Mouse (Mus musculus) adrenal gland, postnatal 36 days (tissue): ENCODE measurements at regions not wholly inside any gene's neighbourhood (a gene's known extent, or its start where the extent isn't known, plus 50 kb on each side); places are given as distances from the start of the nearest gene placed in this dataset.

Source experiments
- DNase-seq, 2 experiments: peaks; one replicate each; pipeline ENCODE4 v3.0.0; 2021; ENCODE audit warnings: mixed read lengths in 1 of 2

DNA sequence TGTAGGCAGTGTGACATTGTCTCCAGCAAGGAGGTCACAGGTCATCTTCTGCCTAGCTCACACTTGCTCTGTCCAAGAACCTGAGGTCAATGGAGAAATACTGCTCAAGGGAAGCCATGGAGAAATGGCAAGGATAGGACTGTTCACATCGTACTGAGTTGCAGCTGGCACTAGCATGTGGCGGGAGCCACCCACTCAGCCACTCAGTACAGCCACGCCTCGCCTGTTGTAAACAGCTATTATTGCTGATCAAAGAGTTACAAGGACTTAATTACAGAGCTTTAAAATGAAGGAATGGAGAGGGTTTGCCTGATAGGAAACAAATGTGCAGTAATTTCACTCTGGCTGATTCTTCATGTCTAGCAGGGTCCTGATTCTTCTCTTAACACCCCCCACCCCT, 64.8 kb downstream of the Dll1 start:
- DNase-seq = no peak

DNA sequence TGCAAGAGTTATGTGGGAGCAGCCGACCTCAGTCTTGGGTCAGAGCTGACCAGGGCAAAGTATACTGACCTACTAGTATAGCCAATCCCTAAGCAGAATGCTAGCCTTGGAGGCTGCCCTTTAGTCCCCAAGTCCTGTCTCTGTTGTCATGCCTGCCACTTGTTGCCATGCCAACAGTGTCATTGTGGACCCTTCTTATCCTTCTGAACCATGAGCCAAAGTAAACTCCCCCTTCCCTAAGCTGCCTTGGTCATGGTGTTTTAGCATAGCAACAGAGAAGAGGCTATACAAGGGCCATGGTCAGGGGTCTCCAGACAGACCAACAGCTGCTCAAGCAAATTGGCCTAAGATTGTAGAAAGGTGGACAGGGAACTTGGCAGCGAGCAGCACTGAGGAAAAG, 66.2 kb downstream of the Dll1 start:
- DNase-seq = no peak

DNA sequence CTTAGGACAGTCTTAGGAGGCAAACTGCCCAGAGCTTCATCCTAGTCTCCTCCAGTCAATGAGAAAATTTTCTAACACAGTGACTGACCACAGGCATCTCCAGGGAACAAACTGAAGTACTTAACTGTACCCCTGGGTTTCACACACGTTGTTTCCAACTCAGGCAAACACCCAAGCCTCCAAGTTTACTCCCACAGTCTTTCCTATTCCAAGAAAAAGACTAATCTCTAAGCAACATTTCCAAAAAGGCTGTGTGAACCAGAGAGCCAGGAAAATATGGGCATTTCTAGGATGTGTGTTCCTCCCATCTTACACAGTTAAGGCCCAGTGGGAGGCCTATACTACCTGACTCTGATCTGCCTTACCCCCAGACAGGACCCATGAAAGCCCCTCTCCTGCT, 74.6 kb downstream of the Dll1 start:
- DNase-seq = no peak

DNA sequence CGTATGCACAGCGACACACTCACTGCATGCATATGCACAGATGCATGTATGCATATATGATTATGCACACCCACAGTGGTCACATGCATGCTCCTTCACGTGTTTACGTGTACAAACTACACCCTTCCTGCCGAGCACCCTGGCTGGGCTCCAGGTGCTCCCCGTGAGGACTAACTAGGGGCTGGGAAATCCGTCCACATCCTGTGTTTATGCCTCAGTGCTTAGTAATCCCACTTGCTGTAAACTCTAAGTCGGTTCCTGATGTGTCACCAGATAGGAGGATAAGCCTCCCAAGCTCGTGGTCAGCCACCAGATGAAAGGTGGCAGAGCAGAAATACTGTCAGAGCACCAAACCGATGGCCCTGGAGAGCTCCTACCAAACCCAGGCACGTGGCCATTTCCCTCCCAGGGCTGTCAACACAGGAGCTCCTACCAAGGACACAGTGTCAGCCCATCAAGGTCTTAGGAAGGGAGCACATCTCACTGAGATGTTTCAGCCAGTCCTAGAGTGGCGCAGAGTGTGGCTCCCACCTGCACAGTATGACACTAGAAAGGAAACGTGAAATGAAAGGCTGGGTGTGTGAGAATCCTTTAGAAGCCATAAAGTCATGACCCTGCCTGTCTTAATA, 76.8 kb downstream of the Dll1 start:
- DNase-seq = peak; percentile 61 to 80

- DNase-seq = no peak
These were observed 82.5 kb downstream of the Dll1 start for GRCm38 (mm10) chr17:15294165-15294585.

GRCm38 (mm10) chr17:15292490-15293070, 84.1 kb downstream of the Dll1 start:
- no peak for DNase-seq

DNA sequence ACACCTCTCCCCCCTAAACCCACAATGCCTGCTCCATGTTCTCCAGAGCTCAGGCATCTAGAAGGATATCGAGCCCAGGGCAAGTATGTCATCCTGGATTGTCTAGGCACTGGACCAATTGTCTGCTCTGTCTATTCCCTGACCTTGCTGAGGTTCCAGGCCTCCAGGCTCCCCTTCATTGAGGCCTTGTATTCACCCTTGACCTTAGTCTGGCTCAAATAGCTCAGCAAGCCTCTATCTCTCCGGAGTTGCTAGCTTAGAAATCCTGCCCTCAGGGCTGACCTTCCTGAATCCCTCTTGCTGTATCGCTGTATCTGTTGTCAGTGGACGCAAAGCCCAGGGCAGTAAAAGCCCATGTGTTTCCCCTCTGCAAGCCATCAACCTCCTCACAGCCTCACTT, 85.0 kb downstream of the Dll1 start:
- peak in 1 of 2 experiments; percentile 36 for DNase-seq

- DNase-seq = no peak
These were observed 86.3 kb downstream of the Dll1 start for GRCm38 (mm10) chr17:15290326-15290725.

GRCm38 (mm10) chr17:15289062-15289461, 87.6 kb downstream of the Dll1 start:
- DNase-seq = no peak

- no peak for DNase-seq
These were observed 88.0 kb downstream of the Dll1 start for GRCm38 (mm10) chr17:15288640-15289039.

DNA sequence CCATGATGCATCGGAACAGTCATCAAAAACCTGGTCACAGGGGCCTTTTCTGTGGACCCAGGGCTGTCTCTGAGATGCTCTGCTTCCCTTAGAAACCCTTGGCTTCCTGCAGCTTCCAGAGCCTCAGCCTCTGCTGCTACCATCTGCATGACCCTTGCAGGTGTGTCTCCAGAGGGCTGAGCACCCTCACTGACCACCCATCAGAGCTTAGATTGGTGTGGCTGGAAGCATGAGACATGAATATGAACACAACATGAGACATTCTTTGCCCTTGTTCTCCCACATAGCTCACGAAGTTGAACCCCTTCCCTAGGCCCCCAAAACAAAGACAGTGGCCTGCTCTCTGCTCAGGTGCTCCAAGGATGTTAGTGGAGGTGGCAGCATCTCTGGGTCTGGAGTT, 90.1 kb downstream of the Dll1 start:
- DNase-seq = no peak

GRCm38 (mm10) chr17:15285399-15286043, 91.2 kb downstream of the Dll1 start:
- DNase-seq = peak; percentile 81 to 87

DNA sequence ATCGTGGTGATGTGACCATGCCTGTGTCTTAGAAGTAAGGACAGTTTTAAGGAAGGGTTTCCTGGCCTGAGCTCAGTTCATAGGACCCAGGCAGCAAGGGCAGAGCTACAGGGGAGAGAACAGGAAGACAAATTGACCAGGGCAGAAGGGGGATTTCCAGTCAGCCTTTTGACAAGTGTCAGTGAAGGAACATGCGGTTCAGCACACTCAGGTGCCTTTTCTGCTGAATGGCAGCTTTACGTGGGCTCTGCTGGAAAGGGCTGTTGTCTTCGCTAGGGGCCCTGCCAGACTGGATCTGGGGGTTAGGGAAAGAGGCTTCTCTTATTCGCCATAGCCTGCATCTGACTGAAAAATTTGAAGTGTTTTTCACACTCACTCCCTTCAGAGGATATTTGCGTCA, 106.8 kb downstream of the Dll1 start:
- no peak for DNase-seq

GRCm38 (mm10) chr17:15269056-15269612, 107.5 kb downstream of the Dll1 start:
- DNase-seq = peak in 1 of 2 experiments; percentile 33

GRCm38 (mm10) chr17:15267721-15268120, 109.0 kb downstream of the Dll1 start:
- no peak for DNase-seq

- no peak for DNase-seq
These were observed 117.1 kb downstream of the Dll1 start for GRCm38 (mm10) chr17:15259427-15260101.

GRCm38 (mm10) chr17:15255874-15256273, 120.8 kb downstream of the Dll1 start:
- DNase-seq = no peak

DNA sequence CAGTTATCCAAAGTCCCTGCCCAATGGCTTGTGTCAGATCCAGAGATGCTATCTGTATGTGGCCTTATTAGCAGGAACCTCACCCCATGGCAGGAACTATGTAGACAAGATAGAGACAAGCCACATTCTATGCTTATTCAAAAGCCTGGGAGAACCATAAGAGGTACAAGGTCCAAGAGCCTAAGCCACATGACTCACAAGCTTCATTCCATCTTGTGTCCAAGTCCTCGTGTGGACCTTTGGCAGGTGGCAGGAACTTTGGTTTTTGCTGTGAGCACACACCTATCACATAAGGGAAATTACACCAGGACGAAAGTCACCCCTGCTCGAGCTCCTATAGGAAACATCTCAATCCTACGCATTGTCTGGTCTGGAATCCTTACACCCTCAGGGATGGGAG, 122.9 kb downstream of the Dll1 start:
- DNase-seq = no peak

- no peak for DNase-seq
These were observed 123.4 kb downstream of the Dll1 start for GRCm38 (mm10) chr17:15253271-15253670.

DNA sequence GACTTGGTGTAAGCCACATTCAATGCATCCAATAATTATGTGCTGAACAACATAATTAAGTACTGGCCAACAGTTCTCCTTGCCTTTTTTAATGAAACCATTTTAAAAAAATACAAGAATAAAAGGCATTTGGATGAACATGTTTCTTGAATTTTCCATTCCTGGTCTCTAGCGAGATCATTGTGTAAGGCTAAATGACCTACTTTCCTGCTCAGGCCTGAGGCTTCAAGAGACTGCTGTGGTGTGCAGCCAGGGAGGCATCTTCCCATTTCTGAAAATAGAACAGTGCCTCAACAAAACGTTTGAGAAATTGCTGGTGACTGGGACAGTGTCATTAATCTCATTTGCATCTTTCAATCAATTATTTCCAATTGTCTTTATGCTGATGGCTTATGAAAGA, 124.5 kb downstream of the Dll1 start:
- DNase-seq = no peak

GRCm38 (mm10) chr17:15251641-15252040, 125.0 kb downstream of the Dll1 start:
- no peak for DNase-seq

DNA sequence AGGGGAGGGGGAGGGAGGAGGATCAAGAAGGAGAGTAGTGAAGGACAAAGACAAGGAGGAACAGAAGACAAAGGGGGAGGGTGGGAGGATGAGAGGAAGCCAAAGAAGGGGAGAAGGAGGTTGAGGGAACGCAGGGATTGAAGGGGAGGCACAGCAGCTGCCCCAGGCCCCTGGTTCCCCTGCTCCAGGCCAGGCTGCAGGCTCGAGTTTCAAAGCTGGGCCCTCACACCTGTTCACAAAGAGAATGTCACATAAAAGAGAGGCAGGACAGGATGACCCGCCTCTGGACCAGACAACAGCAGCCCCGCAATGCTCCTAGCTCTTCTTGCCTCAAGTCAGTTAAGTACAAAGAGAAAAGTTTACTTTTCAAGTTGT, 128.3 kb downstream of the Dll1 start:
- no peak for DNase-seq
